Mouse (Mus musculus): Measurements from ENCODE around the gene Bfar. TPM values are rescaled to one million over a fixed set of nuclear protein-coding genes. Genes with fewer than 3 reads are reported as not detected.

Gene Bfar
- 51.7 TPM for polyA plus RNA-seq (2017; shearing (Covaris generic))

DNA sequence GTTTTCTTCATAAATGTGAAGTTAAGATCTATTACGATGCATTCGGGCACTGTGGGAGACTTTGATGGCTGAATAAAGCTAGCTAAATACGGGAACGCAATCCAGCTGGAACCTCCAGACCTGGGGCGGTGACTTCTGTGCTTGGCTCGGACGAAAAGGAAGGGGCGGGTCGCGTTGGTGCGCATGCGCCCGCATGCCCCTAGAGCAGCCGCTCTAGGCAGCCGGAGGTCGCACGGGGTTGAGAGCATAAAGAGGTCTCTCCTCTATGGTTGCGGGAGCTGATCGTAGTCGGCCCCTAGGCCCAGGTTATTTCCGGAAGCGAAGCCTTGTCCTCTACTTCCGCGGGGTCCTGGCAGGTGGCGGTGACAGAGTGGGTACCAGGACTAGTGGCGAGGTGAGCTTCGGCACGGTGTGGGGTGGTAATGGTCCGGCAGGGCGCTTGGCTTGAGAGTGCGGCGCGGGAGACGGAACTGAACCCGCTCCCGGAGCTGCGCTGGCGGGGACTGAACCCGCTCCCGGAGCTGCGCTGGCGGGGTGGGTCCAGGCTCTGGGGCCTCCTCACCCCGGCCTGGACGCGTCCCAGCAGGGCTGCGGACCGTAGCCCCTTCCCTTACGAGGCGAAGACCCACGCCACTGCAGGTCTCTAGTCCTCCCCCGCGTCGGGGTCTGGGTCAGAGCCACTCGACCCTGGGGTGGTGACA lies at the start of gene Bfar, which contains the start of gene 3110001I22Rik:
Gene Bfar (plus strand): TSS at position 174 of the 701 bp plus-strand sequence.
Gene 3110001I22Rik (plus strand): TSS at position 245 of the 701 bp plus-strand sequence.

GRCm38 (mm10) chr16:13667878-13668343 lies 3.7 kb upstream of the Bfar start, which contains the start of gene Parn:
Parn (minus strand) TSS chr16:13668170.

DNA sequence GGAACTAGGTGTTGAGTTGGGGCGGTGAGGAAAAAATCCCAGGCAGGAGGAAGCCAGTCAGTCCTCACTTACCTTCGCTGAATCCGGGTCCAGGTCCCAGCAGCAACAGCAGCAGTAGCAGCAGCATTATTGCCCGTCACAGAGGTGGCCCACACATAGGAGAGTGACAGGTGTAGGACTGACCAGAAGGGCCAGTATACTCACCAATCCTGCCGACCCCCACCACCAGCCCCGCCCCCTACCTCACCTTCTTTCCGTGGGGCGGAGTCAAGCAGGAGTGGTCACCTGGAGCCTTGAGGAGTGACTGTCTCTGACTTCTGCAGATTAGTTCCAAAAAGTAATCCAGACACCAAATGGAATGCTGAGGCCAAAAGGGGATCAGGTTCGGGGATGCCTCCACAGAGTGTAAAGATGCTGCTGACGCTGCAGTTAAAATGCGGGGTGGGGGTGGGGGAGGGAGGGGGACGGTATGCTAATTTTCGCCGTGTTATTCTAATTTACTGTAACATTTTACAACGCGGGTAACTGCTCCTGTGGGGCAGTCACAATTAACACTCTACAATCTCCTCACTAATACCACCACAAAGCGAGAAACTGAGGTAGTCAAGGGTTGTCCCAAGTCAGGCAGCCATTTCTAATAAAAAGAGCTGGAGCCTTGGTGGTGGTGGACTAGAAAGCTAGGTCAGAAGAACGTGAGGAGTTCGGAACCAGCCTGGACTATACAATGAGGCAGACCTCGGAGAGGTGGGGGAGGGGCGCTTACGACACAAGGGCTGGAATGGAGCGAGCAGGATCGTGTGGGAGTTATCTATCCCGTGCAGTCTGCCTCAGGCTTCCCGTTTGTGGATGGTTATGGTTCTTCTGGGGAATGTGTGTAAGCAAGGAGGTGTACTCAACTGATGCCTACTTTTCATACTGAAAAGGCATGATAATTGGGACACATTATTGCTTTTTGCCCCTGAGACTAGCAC lies 58.9 kb downstream of the Bfar start, which contains the start of gene Pla2g10:
Gene Pla2g10 (minus strand): TSS at position 699 of the 971 bp plus-strand sequence.

Other genes with a start within 250 kb of the Bfar start
- gene Parn, start 3.7 kb upstream of the Bfar start, polyA plus RNA-seq (2017; shearing (Covaris generic)), result 48.7 TPM
- 33.9 TPM for gene 3110001I22Rik, start 71 bp downstream of the Bfar start, polyA plus RNA-seq (2017; shearing (Covaris generic))
- 0.32 TPM for gene Pla2g10, start 59.1 kb downstream of the Bfar start, polyA plus RNA-seq (2017; shearing (Covaris generic))
- 57.4 TPM for gene Rrn3, start 108.8 kb downstream of the Bfar start, polyA plus RNA-seq (2017; shearing (Covaris generic))
- gene Ntan1, start 147.0 kb downstream of the Bfar start, polyA plus RNA-seq (2017; shearing (Covaris generic)), result 146 TPM
- 57.9 TPM for gene Pdxdc1, start 231.3 kb downstream of the Bfar start, polyA plus RNA-seq (2017; shearing (Covaris generic))
- 0.37 TPM for gene Mpv17l, start 231.3 kb downstream of the Bfar start, polyA plus RNA-seq (2017; shearing (Covaris generic))

Measured in naive thymus-derived CD4-positive, alpha-beta T cell, adult 5 months (primary cell).